Mouse (Mus musculus): ENCODE results near the gene Stip1.

DNA sequence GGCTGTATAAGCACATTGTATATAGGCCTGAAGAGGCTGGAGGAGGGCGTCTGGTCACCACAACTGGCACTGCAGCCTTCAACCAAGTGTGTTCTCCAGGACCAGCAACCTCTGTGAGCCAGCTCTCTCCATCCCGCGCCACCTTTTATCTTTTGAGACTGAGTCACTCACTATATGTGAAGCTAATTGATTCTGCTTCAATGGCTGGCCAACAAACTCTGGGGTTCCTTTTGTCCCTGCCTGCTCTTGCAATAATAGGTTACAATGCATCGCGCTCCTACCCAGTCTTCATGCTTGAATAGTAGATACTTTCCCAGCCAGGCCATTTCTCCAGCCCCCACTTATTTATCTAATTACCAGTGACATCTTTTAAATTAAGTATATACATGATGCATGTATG, 56.1 kb downstream of the Stip1 start:
- TF ChIP-seq GATA1 (IDR thresholded peaks at IDR 0.05; ENCODE audit: low read length) (no peak), TAL1 (IDR thresholded peaks at IDR 0.05; ENCODE audit: low read length) (no peak)

Measured in erythroblast, embryonic 14.5 days (primary cell).